Mouse (Mus musculus): Measurements from ENCODE around the gene Rnf121.

Gene Rnf121

GRCm38 (mm10) chr7:102065046-102065891 is at the start of gene Rnf121, which contains the start of the genes Xndc1 and Xntrpc:
TSS of gene Rnf121 (minus strand) at chr7:102065469.
TSS of gene Xndc1 (plus strand) at chr7:102065511.
TSS of gene Xntrpc (plus strand) at chr7:102065713.
- peak; percentile 95 for ATAC-seq (ENCODE audit: insufficient number of reproducible peaks, low FRiP score, low TSS enrichment)

DNA sequence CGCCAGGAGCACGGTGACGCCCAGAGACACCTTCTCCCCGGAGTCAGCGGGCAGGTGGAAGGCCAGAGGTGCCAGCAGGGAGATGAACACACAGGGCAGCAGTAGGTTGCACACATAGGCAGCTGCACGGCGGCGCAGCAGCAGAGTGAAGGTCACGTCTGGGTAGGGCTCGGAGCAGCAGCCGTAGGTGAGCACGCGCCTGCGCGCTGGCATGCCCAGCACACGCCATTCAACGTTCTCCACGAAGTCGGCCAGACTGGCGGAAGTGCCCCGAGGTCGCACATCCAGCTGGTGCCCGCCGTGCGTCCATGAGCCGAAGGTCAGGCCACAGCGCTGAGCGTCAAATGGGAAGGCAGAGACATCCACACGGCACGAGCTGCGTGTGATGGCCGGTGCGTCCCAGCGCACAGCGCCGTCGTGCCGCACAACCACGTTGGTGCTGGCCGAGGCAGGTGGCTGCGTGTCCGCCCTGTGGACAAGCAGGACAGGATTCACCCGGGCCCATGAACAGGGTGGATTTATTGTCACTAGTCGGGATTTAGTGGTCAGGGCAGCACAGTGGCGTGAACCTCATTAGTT is 48.0 kb upstream of the Rnf121 start:
- no peak for ATAC-seq (ENCODE audit: insufficient number of reproducible peaks, low FRiP score, low TSS enrichment)

DNA sequence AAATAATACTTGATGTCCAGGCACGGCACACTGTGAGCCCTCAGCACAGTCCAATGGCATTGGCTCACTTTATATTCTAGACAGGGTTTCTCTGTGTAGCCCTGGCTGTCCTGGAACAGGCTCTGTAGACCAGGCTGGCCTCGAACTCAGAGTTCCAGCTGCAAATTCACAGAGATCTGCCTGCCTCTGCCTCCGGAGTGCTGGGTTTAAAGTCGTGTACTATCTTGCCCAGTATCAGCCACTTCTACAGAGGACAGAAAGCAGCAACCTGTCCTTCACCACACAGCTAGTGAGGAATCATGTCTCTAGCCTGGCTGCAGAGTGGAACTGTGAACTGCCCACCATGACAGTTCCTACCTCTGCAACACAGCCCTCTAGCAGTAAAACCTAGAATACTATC is 44.5 kb upstream of the Rnf121 start:
- no peak for ATAC-seq (ENCODE audit: insufficient number of reproducible peaks, low FRiP score, low TSS enrichment)

DNA sequence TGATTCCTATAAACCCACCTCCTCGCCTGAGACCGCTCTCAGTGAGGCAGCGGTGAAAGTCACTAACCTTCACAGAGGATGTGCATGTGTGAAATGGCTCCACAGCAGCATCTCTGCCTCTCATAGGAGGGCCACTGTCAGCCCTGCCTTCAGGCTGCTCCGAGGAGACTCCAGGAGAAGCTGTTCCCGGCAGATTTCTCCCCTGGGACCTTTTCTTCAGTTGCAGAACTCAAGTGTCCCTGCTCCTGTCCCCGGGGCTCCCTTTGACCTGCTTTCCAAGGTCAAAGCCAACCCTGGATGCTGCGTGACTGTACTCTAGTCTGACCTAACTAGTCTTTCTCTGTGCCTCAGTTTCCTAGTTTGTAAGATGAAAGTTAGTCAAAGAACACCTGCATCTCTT is 43.9 kb upstream of the Rnf121 start, which contains the start of gene Art5:
Gene Art5, minus strand, starts transcription at position 319 of the 400 bp plus-strand sequence.
- ATAC-seq (ENCODE audit: insufficient number of reproducible peaks, low FRiP score, low TSS enrichment) = no peak

- ATAC-seq (ENCODE audit: insufficient number of reproducible peaks, low FRiP score, low TSS enrichment) = no peak
Measured at GRCm38 (mm10) chr7:102108206-102108605, 42.9 kb upstream of the Rnf121 start.

DNA sequence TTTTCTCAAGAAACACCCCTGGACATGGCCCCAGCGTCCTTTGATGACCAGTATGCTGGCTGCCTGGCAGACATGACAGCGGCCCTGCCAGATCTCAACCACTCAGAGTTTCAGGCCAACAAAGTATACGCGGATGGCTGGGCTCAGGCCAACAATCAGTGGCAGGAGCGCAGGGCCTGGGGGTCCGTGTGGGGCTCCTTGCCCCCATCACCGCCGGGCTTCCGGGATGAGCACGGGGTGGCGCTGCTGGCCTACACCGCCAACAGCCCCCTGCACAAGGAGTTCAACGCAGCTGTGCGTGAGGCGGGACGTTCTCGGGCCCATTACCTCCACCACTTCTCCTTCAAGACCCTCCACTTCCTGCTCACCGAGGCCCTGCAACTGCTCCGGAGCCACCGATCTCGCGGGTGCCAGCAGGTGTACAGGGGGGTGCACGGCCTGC is 41.5 kb upstream of the Rnf121 start:
- ATAC-seq (ENCODE audit: insufficient number of reproducible peaks, low FRiP score, low TSS enrichment) = no peak

DNA sequence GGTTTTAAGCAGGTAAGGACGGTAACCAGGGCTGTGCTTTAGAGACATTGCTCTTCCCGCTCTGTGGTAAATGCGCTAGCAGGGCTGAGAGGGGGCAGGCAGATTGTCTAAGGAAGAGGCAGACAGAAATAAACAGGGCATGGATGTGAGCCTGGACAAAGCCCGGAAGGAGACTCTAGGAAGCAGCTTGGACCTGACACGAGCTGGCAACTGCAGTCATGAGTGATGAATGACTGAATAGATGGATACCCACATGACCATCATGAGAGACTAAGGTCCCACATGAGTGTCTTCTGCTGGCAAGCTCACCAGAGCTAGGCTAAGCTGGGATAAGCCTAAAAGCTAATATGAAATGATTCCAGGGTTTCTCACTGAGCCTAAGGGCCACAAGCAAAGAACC is 38.9 kb upstream of the Rnf121 start:
- ATAC-seq (ENCODE audit: insufficient number of reproducible peaks, low FRiP score, low TSS enrichment) = no peak

DNA sequence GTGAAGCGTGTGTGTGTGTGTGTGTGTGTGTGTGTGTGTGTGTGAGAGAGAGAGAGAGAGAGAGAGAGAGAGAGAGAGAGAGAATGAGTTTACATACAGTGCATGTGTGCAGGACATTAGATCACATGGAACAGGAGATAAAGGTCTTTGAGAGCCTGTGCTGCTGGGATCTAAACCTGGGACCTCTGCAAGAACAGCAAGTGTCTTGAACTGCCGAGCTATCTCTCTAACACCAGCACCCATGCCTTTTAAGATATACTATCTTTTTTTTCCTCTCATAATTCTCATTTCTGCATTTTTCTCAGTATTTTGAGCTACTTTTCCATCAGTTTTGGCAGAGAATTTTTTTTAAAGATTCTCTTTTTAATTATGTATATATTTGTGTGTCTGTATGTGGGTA is 38.3 kb upstream of the Rnf121 start:
- no peak for ATAC-seq (ENCODE audit: insufficient number of reproducible peaks, low FRiP score, low TSS enrichment)

GRCm38 (mm10) chr7:102102696-102103095 is 37.4 kb upstream of the Rnf121 start:
- no peak for ATAC-seq (ENCODE audit: insufficient number of reproducible peaks, low FRiP score, low TSS enrichment)

DNA sequence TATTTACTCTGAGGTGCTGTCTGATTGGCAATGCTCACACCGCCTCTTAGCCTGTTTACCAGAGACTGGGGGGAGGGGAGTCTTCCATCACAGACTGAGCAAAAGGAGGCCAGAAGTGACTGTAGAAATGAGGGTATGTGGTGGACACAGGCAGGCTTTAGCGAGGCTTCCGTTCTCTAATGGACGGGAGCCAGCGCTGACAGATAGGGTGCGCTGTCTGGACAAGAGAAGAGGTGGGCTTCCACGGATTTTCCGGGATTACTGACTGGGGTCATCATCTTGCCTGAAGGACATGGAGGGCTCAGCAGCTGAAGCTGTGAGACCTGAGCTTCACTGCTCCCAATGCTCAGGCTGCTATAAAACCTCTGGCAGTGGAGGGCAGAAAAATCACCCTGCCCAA is 37.0 kb upstream of the Rnf121 start:
- ATAC-seq (ENCODE audit: insufficient number of reproducible peaks, low FRiP score, low TSS enrichment) = no peak

GRCm38 (mm10) chr7:102101487-102101886 is 36.2 kb upstream of the Rnf121 start, which contains the start of gene Art1:
TSS of gene Art1 (plus strand) at chr7:102101743.
- no peak for ATAC-seq (ENCODE audit: insufficient number of reproducible peaks, low FRiP score, low TSS enrichment)

DNA sequence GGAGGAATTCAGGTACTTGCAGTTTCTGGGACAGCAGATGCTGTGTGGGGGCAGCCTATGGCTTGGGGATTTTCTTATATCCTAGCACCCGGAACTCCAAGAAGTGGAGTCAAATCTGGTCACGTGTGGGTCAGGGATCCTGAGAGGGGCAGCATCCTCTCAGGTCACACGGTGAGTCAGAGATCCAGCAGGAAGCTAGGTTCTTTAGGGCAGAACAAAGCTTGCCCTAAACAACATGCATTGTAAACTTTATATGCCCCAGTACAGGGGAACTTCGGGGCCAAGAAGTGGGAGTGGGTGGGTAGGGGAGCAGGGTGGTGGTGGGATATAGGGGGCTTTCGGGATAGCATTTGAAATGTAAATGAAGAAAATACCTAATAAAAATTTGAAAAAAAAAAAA is 35.6 kb upstream of the Rnf121 start:
- ATAC-seq (ENCODE audit: insufficient number of reproducible peaks, low FRiP score, low TSS enrichment) = no peak

DNA sequence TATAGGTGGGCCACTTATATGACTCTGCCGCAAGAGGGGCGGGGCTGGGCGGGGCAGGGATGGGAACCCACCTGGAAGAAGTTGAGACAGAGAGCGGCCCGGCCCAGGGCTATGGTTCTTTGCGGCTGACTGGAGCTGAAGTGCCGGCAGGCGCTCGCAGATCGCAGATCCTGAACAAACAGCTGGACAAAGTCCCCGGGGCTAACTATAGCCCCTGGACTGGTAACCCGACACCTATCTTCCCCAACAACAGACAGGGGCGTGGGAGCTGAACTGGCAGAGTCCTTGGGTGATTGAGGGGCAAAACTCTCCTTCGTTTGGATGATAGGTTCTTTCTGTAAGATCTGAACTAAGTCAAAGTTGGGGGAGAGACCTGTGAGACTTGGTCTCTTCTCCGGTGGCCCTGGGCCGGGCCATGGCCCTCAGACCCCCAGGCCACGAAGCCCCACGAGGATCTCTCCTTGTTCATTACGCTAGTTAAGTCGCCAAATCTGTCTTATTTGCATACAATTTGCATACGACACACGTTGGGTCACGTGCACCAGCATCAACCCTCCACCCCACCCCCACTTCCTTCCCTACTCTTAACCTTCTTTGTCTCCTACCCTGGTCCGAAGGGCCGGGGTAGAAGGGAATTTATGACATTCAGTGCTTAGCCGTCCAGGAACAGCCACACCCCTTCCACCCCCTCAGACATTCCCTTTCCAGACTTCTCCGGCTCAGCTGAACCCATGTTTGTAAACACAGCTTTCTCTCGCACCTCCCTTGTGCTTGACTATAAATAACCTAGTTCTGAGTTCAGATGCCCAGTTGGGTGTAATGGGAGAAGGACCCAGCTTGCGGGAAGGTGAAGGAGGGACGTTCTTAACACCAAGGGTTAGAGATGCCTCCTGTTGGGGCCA is 34.7 kb upstream of the Rnf121 start:
- no peak for ATAC-seq (ENCODE audit: insufficient number of reproducible peaks, low FRiP score, low TSS enrichment)

DNA sequence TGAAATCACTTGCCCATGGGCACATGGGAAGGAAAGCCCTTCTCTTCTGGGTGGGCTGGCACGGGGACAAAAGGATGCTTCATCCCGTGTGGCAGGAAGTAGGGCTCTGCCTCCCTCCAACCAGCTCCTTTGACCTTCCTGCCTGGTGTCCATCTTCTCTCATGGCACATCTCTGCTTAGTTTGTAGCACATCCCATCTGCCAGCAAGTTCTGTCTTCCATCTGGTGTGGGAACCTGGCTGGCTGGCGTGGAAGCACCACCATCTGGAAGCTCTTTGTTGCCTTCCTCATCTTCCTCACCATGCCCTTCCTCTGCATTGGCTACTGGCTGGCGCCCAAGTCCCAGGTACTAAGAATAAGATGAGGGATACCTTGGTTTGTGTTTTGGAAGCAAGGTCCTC is 22.1 kb upstream of the Rnf121 start:
- ATAC-seq (ENCODE audit: insufficient number of reproducible peaks, low FRiP score, low TSS enrichment) = no peak

GRCm38 (mm10) chr7:102084041-102084696 is 18.9 kb upstream of the Rnf121 start:
- ATAC-seq (ENCODE audit: insufficient number of reproducible peaks, low FRiP score, low TSS enrichment) = no peak

GRCm38 (mm10) chr7:102082816-102083215 is 17.5 kb upstream of the Rnf121 start, which contains the start of gene Trpc2:
TSS of gene Trpc2 (plus strand) at chr7:102083116.
- ATAC-seq (ENCODE audit: insufficient number of reproducible peaks, low FRiP score, low TSS enrichment) = no peak

DNA sequence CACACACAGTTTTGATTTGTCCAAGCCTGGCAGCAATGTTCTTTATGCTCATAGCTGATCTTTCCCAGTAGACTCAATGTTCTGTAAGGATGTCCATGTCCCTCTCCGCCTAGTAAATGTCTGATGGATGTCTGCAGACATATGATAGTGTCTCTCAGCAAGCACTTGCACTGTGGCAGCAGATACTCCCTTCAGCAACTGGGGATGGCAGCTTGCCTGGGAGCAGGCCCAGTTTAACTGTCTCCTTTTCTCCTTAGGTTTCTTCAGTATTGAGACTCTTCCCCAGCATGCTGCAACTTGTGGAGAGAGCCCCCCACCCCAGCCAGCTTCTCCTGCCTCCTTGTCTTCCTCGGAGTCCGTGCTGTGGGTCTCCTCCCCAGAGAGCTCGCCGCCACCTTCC is 16.5 kb upstream of the Rnf121 start:
- no peak for ATAC-seq (ENCODE audit: insufficient number of reproducible peaks, low FRiP score, low TSS enrichment)

GRCm38 (mm10) chr7:102080311-102080710 is 15.0 kb upstream of the Rnf121 start:
- ATAC-seq (ENCODE audit: insufficient number of reproducible peaks, low FRiP score, low TSS enrichment) = no peak

DNA sequence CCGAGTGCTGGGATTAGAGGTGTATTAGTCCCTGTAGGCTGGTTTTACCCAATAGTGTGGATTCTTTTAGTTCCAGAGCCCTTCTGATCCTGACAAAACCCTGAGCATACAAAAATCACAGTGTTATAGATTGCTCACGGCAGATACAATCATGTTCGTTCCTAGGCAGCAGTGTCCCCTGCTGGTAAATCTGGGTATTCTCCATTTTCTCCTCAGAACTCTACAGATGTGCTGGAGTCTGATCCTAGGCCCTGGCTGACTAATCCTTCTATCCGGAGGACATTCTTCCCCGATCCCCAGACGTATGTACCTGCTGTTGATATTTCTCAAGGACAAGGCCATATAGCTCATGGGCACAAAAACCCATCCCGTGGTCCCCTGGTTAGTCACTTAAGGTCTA is 13.2 kb upstream of the Rnf121 start:
- ATAC-seq (ENCODE audit: insufficient number of reproducible peaks, low FRiP score, low TSS enrichment) = no peak

DNA sequence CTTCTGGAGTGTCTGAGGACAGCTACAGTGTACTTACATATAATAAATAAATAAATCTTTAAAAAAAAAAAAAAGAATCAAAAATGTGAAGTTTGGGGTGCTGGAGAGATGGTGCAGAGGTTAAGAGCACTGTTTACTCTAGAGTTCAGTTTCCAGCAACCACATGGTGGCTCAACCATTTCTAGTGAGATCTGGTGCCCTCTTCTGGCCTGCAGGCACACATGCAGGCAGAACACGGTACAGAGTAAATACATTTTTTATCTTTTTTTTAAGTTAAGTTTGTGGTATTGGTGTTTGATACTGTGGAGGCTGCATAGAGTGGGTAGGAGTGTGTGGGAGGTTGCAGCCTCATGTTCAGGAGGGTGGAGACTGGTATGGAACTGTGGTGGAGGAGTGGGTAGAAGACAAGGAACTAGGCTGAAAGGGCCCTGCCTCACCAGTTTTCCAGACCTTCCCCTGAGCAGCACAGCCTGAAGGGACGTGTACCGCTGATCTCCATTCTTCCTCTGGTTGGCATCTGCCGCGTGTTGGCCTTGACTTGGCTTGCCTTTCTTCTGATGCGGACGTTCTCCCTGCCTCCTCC is 11.5 kb upstream of the Rnf121 start:
- no peak for ATAC-seq (ENCODE audit: insufficient number of reproducible peaks, low FRiP score, low TSS enrichment)

Data from cerebellum, adult (tissue).